Mouse (Mus musculus) E14TG2a.4 (cell line): ENCODE measurements around the gene Rbak.

Source experiments
- CTCF ChIP-seq: conservative IDR thresholded peaks from 2 replicates; pipeline ENCODE4 v1.5.1; 2014; ENCODE audit warnings: low read length
- POU5F1 ChIP-seq: IDR thresholded peaks from 2 replicates; pipeline ENCODE4 v1.6.1; 2014; ENCODE audit warnings: low read length, borderline replicate concordance

DNA sequence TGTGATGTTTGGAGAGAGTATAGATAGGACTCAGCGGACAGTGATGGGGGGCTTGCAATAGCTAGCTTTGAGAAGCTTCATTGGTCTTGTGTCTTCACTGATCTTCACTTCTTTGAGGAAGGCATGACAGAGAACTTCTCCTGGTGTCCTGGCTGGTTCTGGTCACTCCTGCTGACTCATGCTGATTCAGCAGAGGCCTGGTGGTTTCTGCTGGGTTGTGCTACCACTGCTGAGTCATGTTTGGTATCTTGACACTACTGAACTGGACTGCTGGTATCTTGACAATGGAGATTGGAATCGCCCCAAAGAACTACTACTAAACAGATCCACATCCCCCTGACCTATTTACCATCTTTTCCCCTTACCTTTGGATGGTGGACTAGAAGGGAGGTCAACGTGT, 25.0 kb downstream of the Rbak start:
- TF ChIP-seq CTCF (no peak), POU5F1 (no peak)
